In the genomic region with DNA sequence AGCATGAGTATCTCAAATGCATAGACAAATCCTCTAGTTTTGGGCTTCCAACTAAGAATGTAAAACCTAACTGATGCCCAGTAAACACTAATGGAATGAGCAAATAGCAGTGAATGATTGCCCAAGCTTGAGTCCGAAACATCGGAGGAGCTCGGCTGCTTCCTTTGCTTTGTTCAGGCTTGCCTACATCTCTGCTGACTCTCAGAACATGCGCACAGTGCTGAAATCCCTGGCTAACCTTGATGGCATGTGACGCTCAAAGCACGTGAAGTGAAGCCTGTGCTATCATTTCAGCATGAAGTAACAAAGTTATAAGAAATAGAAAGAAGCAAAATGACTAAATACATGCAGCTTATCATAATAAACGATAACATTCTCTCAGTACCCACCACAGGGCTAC, we compare ENCODE assay signal across 24 mouse cellular contexts.
DNase-seq lines count a peak whose midpoint lies in the region; ATAC-seq and TF ChIP-seq lines count a peak whose summit lies in the region.
"Had no signal": no experiment of that assay in that cellular context is flagged by ENCODE, and none has a peak within 500 bp of the region (broad histone marks: within the 10 kb centered on the region; RNA-seq: fewer than 3 reads in every experiment).

No protein-coding gene starts in this region.

- 0 out of 2 replicates have a peak, but pooled peaks have one; percentile 37 for ATAC-seq in kidney, postnatal 0 days (replicated peaks; ENCODE audit: low FRiP score, low read depth)
- no peak for ATAC-seq in kidney, embryonic 15.5 days (replicated peaks; ENCODE audit: low FRiP score)
- ATAC-seq in lung, embryonic 14.5 days (ENCODE audit: insufficient read depth), result no peak
- no peak for ATAC-seq in frontal cortex, adult (ENCODE audit: low TSS enrichment)
- ATAC-seq: forebrain, embryonic 15.5 days; hindbrain, embryonic 16.5 days had no signal

- no peaks in the 10 kb centered on the region for H3K9me3 ChIP-seq in kidney, postnatal 0 days (replicated peaks; ENCODE audit: low read length)
- H3K9me3 ChIP-seq in kidney, embryonic 15.5 days (replicated peaks), result no peaks in the 10 kb centered on the region
- no peaks in the 10 kb centered on the region for H3K9me3 ChIP-seq in lung, embryonic 14.5 days (ENCODE audit: low read depth, low read length)
- H3K9me3 ChIP-seq: forebrain, embryonic 10.5 days; forebrain, embryonic 15.5 days; heart, embryonic 10.5 days; heart, embryonic 15.5 days; liver, embryonic 13.5 days; stomach, embryonic 15.5 days had no signal

- H3K4me2 ChIP-seq in kidney, postnatal 0 days (ENCODE audit: low read length), result no peak overlapping the region
- H3K4me2 ChIP-seq in kidney, embryonic 15.5 days, result no peak overlapping the region
- no peak overlapping the region for H3K4me2 ChIP-seq in lung, embryonic 14.5 days
- H3K4me2 ChIP-seq: forebrain, embryonic 15.5 days; heart, embryonic 15.5 days; liver, embryonic 13.5 days; stomach, embryonic 15.5 days had no signal

- no peaks in the 10 kb centered on the region for H3K36me3 ChIP-seq in kidney, postnatal 0 days (ENCODE audit: insufficient read depth, low read length)
- H3K36me3 ChIP-seq in kidney, embryonic 15.5 days, result no peaks in the 10 kb centered on the region
- H3K36me3 ChIP-seq in lung, embryonic 14.5 days (ENCODE audit: insufficient read depth), result no peaks in the 10 kb centered on the region
- H3K36me3 ChIP-seq: forebrain, embryonic 10.5 days; forebrain, embryonic 15.5 days; heart, embryonic 10.5 days; heart, embryonic 15.5 days; liver, embryonic 13.5 days; stomach, embryonic 15.5 days had no signal

- H3K9ac ChIP-seq in kidney, postnatal 0 days (ENCODE audit: low read depth, low read length), result no peak overlapping the region
- H3K9ac ChIP-seq in kidney, embryonic 15.5 days, result no peak overlapping the region
- no peak overlapping the region for H3K9ac ChIP-seq in lung, embryonic 14.5 days
- H3K9ac ChIP-seq: forebrain, embryonic 15.5 days; heart, embryonic 15.5 days; liver, embryonic 13.5 days; stomach, embryonic 15.5 days had no signal

- H3K4me3 ChIP-seq in kidney, postnatal 0 days (replicated peaks; ENCODE audit: low read depth, low read length), result no peak overlapping the region
- H3K4me3 ChIP-seq in kidney, embryonic 15.5 days (replicated peaks), result no peak overlapping the region
- H3K4me3 ChIP-seq in lung, embryonic 14.5 days (ENCODE audit: low read depth, low read length), result no peak overlapping the region
- H3K4me3 ChIP-seq: forebrain, embryonic 10.5 days; forebrain, embryonic 15.5 days; heart, embryonic 10.5 days; heart, embryonic 15.5 days; liver, embryonic 13.5 days; stomach, embryonic 15.5 days had no signal

- peaks cover 23% of the 10 kb centered on the region for H3K4me1 ChIP-seq in kidney, postnatal 0 days (replicated peaks; ENCODE audit: insufficient read depth, low read length)
- peaks cover 34% of the 10 kb centered on the region for H3K4me1 ChIP-seq in kidney, embryonic 15.5 days
- peaks cover 17% of the 10 kb centered on the region for H3K4me1 ChIP-seq in lung, embryonic 14.5 days (ENCODE audit: insufficient read depth)

- TF ChIP-seq CTCF in kidney, postnatal 0 days (IDR thresholded peaks at IDR 0.05; ENCODE audit: low read depth), result no peak
- TF ChIP-seq CTCF in lung, embryonic 14.5 days (IDR thresholded peaks at IDR 0.05; ENCODE audit: low read depth), result no peak

- no peak overlapping the region for H3K27ac ChIP-seq in kidney, postnatal 0 days
- H3K27ac ChIP-seq in kidney, embryonic 15.5 days, result no peak overlapping the region
- H3K27ac ChIP-seq in lung, embryonic 14.5 days (ENCODE audit: low read depth), result no peak overlapping the region
- H3K27ac ChIP-seq: forebrain, embryonic 10.5 days; forebrain, embryonic 15.5 days; liver, embryonic 13.5 days; stomach, embryonic 15.5 days had no signal

- WGBS in kidney, postnatal 0 days, result 77% methylated on average over 7 of the region's 7 CpGs
- 89% methylated on average over 7 of the region's 7 CpGs for WGBS in kidney, embryonic 15.5 days
- WGBS in lung, embryonic 14.5 days, result 64% methylated on average over 7 of the region's 7 CpGs

- no peak for DNase-seq in kidney, postnatal 0 days (ENCODE audit: low spot score)
- peak; percentile 12 for DNase-seq in lung, embryonic 14.5 days
- DNase-seq in lung, adult 18-20 months, result no peak
- peak; percentile 64 for DNase-seq in NIH3T3 (ENCODE audit: low read depth)
- peak; percentile 54 for DNase-seq in testis, postnatal 14 days (ENCODE audit: low spot score)
- DNase-seq: adrenal gland, postnatal 14 days; cerebellum, adult 11 months; cerebellum, adult 9-10 months; cerebellum, postnatal 36 days; kidney, adult 2 months; layer of hippocampus, postnatal 36 days; left cerebral cortex, postnatal 4 days; liver, embryonic 13.5 days; midbrain, embryonic 14.5 days; thymus, adult 2 months; thymus, postnatal 36 days had no signal

- H3K27me3 ChIP-seq in kidney, postnatal 0 days (ENCODE audit: insufficient read depth, low read length), result no peaks in the 10 kb centered on the region
- no peaks in the 10 kb centered on the region for H3K27me3 ChIP-seq in kidney, embryonic 15.5 days
- no peaks in the 10 kb centered on the region for H3K27me3 ChIP-seq in lung, embryonic 14.5 days (ENCODE audit: insufficient read depth, low read length)
- H3K27me3 ChIP-seq: forebrain, embryonic 15.5 days; heart, embryonic 15.5 days; liver, embryonic 13.5 days; stomach, embryonic 15.5 days had no signal

Comparison
In these comparisons a context has a peak if more than half of its experiments do, and no peak if none do; other contexts are left out.
1. DNase-seq: peak in lung, embryonic 14.5 days (single experiment), NIH3T3 (single experiment) and testis, postnatal 14 days (single experiment); none in kidney, postnatal 0 days (single experiment) and lung, adult 18-20 months (0 of 2).